Mouse (Mus musculus) brain, adult 2 months (tissue): ENCODE measurements at regions not wholly inside any gene's neighbourhood (a gene's known extent, or its start where the extent isn't known, plus 50 kb on each side); places are given as distances from the start of the nearest gene placed in this dataset.

Experiments used
- DNase-seq: peaks from one replicate; pipeline ENCODE4 v3.0.0; 2011; ENCODE audit warnings: low read depth, low spot score

DNA sequence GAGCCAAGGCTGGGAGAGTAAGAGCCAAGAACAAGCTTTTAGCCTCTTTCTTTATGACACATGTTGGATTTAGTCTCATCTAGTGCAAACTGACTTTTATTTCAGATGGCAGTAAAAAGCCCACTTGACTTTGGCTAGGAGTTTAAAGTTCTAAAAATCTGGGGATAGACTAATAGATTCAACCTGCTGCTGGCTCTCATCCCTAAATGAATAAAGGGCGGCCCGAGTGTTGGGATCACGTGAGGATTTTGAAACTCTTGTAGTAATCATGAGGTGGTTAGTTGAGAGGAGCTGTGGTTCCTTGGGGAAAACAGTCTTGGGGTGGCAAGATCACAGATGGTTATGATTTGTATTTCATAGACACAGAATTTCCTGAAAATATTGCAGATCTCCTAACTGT is 975.9 kb downstream of the Robo2 start:
- DNase-seq = no peak

GRCm38 (mm10) chr16:73424851-73425250 is 986.8 kb downstream of the Robo2 start:
- no peak for DNase-seq

- DNase-seq = no peak
These were observed 987.3 kb downstream of the Robo2 start for GRCm38 (mm10) chr16:73424311-73424710.

DNA sequence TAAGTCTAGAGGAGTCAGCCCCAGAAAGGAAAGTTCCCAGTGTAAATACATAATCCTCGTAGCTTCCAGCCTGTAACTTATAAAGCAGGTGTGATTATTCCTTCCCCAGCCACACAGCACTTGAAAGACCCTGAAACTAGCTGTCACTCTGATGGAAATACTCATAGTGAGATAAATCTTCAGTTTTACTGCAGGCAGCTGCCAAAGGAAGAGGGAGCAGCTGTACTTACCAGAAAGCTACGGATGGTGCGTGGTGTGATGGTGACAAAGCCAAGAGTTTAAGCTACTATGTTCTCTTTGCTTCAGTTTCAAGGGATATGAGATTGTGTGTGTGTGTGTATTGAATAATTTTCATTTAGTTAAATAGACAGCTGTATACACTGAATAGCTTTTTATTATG is 1007.1 kb downstream of the Robo2 start:
- DNase-seq = peak; percentile 51

GRCm38 (mm10) chr16:73404099-73404498 is 1007.5 kb downstream of the Robo2 start:
- no peak for DNase-seq

GRCm38 (mm10) chr16:73379056-73379455 is 1032.6 kb downstream of the Robo2 start:
- DNase-seq = no peak

DNA sequence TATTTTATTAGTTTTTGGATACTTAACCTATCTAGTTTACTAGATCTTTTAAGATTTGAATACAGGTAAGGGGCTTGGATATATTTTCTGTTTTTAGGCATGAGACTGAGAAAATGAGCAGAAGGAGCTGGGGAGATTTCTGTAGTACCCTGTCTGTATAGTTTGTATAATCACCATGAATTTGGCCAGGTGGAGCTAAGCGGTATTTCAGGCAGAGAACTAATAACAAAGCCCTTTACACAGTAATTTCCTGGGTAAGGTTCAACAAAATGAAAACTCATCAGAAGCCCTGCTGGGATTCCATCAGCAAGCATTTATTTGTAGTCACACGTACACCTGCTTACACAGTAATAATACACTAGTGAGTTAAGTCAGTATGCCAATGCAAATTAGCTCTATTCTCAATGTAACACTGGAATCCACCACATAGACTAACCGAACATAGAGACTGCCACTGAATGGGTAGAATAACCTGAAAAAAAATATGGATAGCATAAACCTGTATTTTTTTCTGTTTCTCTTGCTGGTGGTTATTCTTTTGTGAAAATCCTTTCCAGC is 1036.9 kb downstream of the Robo2 start:
- no peak for DNase-seq

DNA sequence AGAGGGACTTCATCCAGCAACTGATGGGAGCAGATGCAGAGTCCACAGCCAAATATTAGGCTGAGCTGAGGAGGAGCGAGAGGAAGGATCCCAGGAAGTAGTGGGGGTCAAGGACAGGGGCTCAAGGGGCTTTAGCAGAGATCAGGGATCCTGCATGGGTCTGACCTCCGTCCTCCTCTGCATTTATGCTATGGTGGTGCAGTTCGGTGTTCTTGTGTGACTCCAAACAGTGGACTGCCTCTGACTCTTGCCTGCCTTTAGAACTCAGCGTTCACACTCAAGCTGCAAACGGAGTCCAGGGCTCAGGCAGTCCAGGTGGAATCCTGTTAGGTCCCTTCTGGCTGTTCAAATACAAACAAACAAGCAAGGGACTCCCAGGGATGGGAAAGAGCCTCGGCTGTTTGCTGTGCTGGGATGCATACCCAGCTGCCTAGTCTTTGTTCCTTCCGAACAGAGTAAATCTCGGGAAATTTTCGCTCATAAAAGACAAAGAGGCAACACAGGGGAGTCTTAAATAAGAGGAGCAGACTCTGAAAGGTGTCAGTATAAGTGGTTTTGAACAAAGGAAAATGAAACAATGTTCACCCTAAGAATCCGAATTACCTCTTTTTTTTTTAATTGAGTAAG is 1042.9 kb downstream of the Robo2 start:
- peak; percentile 2 for DNase-seq

- DNase-seq = no peak
These were observed 1043.7 kb downstream of the Robo2 start for GRCm38 (mm10) chr16:73367926-73368325.

- DNase-seq = peak; percentile 57
These were observed 1044.3 kb downstream of the Robo2 start for GRCm38 (mm10) chr16:73367226-73367840.

GRCm38 (mm10) chr16:73350698-73351097 is 1042.6 kb downstream of the Robo1 start:
- peak; percentile 10 for DNase-seq

GRCm38 (mm10) chr16:73343941-73344340 is 1035.8 kb downstream of the Robo1 start:
- no peak for DNase-seq

GRCm38 (mm10) chr16:73343531-73343930 is 1035.4 kb downstream of the Robo1 start:
- DNase-seq = peak; percentile 5

GRCm38 (mm10) chr16:73317644-73318043 is 1009.5 kb downstream of the Robo1 start:
- DNase-seq = peak; percentile 6

- peak; percentile 10 for DNase-seq
These were observed 1002.0 kb downstream of the Robo1 start for GRCm38 (mm10) chr16:73310096-73310495.

- no peak for DNase-seq
These were observed 971.8 kb downstream of the Robo1 start for GRCm38 (mm10) chr16:73279951-73280350.

DNA sequence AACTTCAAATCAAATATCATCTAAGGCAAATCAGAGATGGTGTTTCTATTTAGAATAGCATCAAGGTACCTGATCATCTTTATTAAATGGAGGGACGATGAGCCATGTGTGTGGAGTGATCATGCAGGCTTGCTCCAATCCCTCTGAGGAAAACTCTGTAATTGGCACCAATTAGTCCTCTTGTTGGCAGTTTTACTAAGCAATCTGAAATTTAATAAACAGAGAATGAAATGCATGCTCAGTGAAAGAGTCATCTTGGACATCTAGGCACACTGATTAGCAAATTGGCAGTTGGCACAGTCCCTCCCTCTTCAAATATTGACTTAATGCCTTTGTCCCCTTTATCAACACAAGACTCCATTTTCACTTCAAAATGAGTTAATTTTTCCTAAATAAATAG is 951.6 kb downstream of the Robo1 start:
- DNase-seq = peak; percentile 8

- peak; percentile 36 for DNase-seq
These were observed 951.2 kb downstream of the Robo1 start for GRCm38 (mm10) chr16:73259283-73259682.

DNA sequence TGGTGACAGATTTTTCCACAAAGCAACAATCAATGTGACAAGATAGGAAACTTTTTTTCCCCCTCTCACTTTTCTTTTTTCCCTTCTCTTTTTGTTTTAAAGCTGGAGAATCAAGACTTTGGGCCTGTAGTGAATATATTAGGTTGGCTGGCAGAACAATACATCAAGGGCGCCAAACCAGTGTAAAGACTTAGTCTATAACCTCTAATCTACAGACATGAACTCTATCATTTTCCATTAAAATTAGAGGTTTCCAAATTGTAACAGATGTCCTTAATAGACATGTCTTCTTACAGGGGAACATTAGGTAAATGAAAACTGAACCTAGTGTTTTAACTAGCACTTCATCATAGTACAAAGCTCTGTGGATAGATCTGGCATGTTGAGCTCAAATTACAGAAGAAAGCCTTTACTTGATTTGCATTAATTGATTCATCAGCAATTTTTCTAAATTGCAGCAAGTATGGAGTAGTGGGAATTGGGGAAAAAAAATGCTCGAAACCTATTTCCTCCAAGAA is 937.0 kb downstream of the Robo1 start:
- DNase-seq = no peak

DNA sequence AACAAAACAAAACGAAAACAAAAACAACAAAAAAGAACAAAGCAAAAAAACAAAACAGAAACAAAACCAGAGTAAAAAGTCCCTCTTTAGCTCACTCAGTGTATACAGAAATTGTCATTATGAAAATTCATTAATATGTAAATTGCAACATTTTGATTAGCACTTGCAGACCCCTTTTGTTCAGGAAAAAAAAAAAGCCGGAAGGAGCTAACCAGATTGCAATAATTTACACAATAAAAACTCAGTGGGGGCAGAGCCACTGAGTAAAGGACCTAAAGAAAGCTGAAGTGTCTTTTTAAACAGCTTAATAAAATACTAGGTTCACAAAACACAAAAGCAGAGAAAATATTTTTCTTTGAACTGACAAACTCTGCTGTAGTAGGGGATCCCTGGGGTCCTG is 922.5 kb downstream of the Robo1 start:
- no peak for DNase-seq

GRCm38 (mm10) chr16:73217555-73217954 is 909.4 kb downstream of the Robo1 start:
- DNase-seq = peak; percentile 34

GRCm38 (mm10) chr16:73203542-73203941 is 895.4 kb downstream of the Robo1 start:
- DNase-seq = no peak

DNA sequence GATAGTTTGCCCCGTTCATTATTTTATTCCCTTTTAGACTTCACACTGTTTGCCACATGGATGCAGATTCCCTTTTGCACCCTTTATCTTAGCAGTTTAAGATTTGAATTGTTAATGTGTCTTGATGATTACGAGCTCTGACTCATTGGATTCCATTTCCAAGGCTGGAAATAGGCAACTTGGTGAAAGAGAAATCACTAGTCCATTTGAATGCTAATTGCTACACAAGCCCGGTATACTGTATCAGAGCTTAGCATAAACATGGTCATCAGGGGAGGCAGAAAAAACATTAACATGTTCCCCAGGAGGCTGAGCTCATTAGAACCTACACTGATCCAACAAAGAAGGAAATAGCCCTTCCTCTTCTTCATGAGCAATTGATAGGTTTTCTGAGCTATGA is 892.9 kb downstream of the Robo1 start:
- DNase-seq = peak; percentile 16
